Comparison of ENCODE assay signal across 8 mouse cellular contexts in the genomic region with DNA sequence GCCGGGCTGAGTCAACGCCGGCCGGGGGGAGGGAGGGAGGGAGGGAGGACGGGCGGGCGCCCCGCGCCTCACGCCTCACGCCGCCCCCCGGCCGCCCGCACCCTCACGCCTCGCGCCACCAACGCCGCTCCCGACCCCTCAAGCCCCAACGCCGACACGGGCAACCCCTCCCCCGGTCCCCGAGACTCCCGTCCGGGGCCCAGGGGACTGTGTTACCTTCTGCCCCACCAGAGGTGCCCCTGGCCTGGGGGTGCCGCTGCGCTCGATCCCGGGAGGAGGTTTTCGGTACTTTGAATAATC. TPM values are rescaled to one million over a fixed set of nuclear protein-coding genes. Genes with fewer than 3 reads are reported as not detected.
DNase-seq lines count a peak whose midpoint lies in the region; ATAC-seq and TF ChIP-seq lines count a peak whose summit lies in the region.

No protein-coding gene starts in this region.

- DNase-seq in forebrain, postnatal 0 days, result no peak
- DNase-seq in liver, postnatal 0 days, result no peak
- DNase-seq in adrenal gland, adult 8-10 months, result no peak
- no peak for DNase-seq in ovary, postnatal 14 days (ENCODE audit: low spot score)
- no peak for DNase-seq in urinary bladder, postnatal 4 days (ENCODE audit: low spot score in 2 of 2)

- H3K9me3 ChIP-seq in erythroblast, embryonic 14.5 days (ENCODE audit: control insufficient read depth, low read length), result no peaks in the 10 kb centered on the region
- no peaks in the 10 kb centered on the region for H3K9me3 ChIP-seq in forebrain, postnatal 0 days (ENCODE audit: low read length)
- no peaks in the 10 kb centered on the region for H3K9me3 ChIP-seq in liver, postnatal 0 days (ENCODE audit: low read length)

- peaks cover 45% of the 10 kb centered on the region for H3K79me3 ChIP-seq in C2C12 (ENCODE audit: low read depth)

- no peak for TF ChIP-seq CTCF in C2C12 (IDR thresholded peaks at IDR 0.05; ENCODE audit: control insufficient read depth, insufficient read depth, insufficient read length)
- TF ChIP-seq CTCF in forebrain, postnatal 0 days (IDR thresholded peaks at IDR 0.05; ENCODE audit: low read depth), result no peak
- TF ChIP-seq CTCF in liver, postnatal 0 days (IDR thresholded peaks at IDR 0.05; ENCODE audit: low read depth), result no peak

- peaks cover 35% of the 10 kb centered on the region for H3K27me3 ChIP-seq in erythroblast, embryonic 14.5 days (ENCODE audit: control insufficient read depth)
- H3K27me3 ChIP-seq in C2C12 (ENCODE audit: control insufficient read depth, insufficient read depth, insufficient read length), result peaks cover 6% of the 10 kb centered on the region
- H3K27me3 ChIP-seq in forebrain, postnatal 0 days (ENCODE audit: insufficient read depth, low read length), result peaks cover 27% of the 10 kb centered on the region
- peaks cover 8% of the 10 kb centered on the region; the same call in 1 of the 2 replicates for H3K27me3 ChIP-seq in liver, postnatal 0 days (ENCODE audit: insufficient read depth, low read length)

- peaks cover 26% of the 10 kb centered on the region for H3K36me3 ChIP-seq in erythroblast, embryonic 14.5 days (ENCODE audit: control insufficient read depth)
- H3K36me3 ChIP-seq in C2C12 (ENCODE audit: control insufficient read depth, insufficient read depth), result peaks cover 9% of the 10 kb centered on the region
- no peaks in the 10 kb centered on the region for H3K36me3 ChIP-seq in forebrain, postnatal 0 days (ENCODE audit: insufficient read depth)
- peaks cover 5% of the 10 kb centered on the region for H3K36me3 ChIP-seq in liver, postnatal 0 days (replicated peaks; ENCODE audit: insufficient read depth, low read length)

- TF ChIP-seq EP300 in liver, postnatal 0 days (IDR thresholded peaks at IDR 0.05; ENCODE audit: low read depth), result no peak

- peak overlapping the region; percentile 94 for H3K9ac ChIP-seq in forebrain, postnatal 0 days
- H3K9ac ChIP-seq in liver, postnatal 0 days (replicated peaks), result peak overlapping the region; percentile 98

- ATAC-seq in erythroblast, adult 5-6 weeks (replicated peaks; ENCODE audit: low FRiP score, poor library complexity, severe bottlenecking), result no peak
- peak; percentile 18; the same call in 1 of the 2 replicates for ATAC-seq in forebrain, postnatal 0 days
- ATAC-seq in liver, postnatal 0 days, result peak; percentile 11

- peak overlapping the region; percentile 100 for H3ac ChIP-seq in C2C12 (ENCODE audit: control insufficient read depth, insufficient read length, low read depth)

- peak overlapping the region; percentile 94 for H3K27ac ChIP-seq in forebrain, postnatal 0 days (ENCODE audit: low read depth, low read length)
- peak overlapping the region; percentile 99 for H3K27ac ChIP-seq in liver, postnatal 0 days (ENCODE audit: low read depth)

- peak overlapping the region; percentile 98 for H3K4me3 ChIP-seq in erythroblast, embryonic 14.5 days (replicated peaks)
- H3K4me3 ChIP-seq in C2C12 (ENCODE audit: insufficient read depth, poor library complexity, severe bottlenecking), result peak overlapping the region; percentile 86
- peak overlapping the region; percentile 96 for H3K4me3 ChIP-seq in forebrain, postnatal 0 days (ENCODE audit: low read depth, low read length)
- peak overlapping the region; percentile 89 for H3K4me3 ChIP-seq in liver, postnatal 0 days (ENCODE audit: low read depth, low read length)

- peaks cover 53% of the 10 kb centered on the region for H3K79me2 ChIP-seq in C2C12 (ENCODE audit: control insufficient read depth, insufficient read depth)

- peaks cover 45% of the 10 kb centered on the region for H3K4me1 ChIP-seq in erythroblast, embryonic 14.5 days (ENCODE audit: control insufficient read depth)
- H3K4me1 ChIP-seq in forebrain, postnatal 0 days (ENCODE audit: insufficient read depth), result peaks cover 20% of the 10 kb centered on the region
- H3K4me1 ChIP-seq in liver, postnatal 0 days (ENCODE audit: insufficient read depth), result peaks cover 14% of the 10 kb centered on the region

- H3K4me2 ChIP-seq in forebrain, postnatal 0 days (ENCODE audit: low read depth), result peak overlapping the region; percentile 96
- H3K4me2 ChIP-seq in liver, postnatal 0 days (ENCODE audit: low read depth, low read length), result peak overlapping the region; percentile 80

- WGBS in forebrain, postnatal 0 days, result under 1% methylated on average over 17 of the region's 33 CpGs
- 2% methylated on average over 12 of the region's 33 CpGs for WGBS in liver, postnatal 0 days (ENCODE audit: insufficient replicate concordance)

TF ChIP-seq in C2C12, 6 proteins besides CTCF, POLR2A, EP300 and RAD21:
- TF ChIP-seq MYOG (IDR thresholded peaks at IDR 0.05; ENCODE audit: control insufficient read depth, extremely low read depth, insufficient read length) (no peak), USF1 (IDR thresholded peaks at IDR 0.05; ENCODE audit: low read depth) (no peak), FOSL1 (IDR thresholded peaks at IDR 0.05; ENCODE audit: insufficient read depth, low read length, poor library complexity, severe bottlenecking) (no peak), MAX (IDR thresholded peaks at IDR 0.05) (no peak), MYOD1 (IDR thresholded peaks at IDR 0.05; ENCODE audit: control insufficient read depth, insufficient read length, low read depth) (no peak), CEBPB (IDR thresholded peaks at IDR 0.05; ENCODE audit: low read depth) (no peak)

RNA-seq across cellular contexts. Expression of gene Gpbp1, which starts 0.5 kb away (rescaled TPM):
- 0.45 and 0.73 TPM in 2 replicates for polyA plus RNA-seq in erythroblast, embryonic 14.5 days (2012)
- total RNA-seq in erythroblast, adult 5-6 weeks (2015; ENCODE audit: low replicate concordance), result 113 and 124 TPM in 2 replicates
- 177 and 272 TPM in 2 replicates for total RNA-seq in erythroblast, adult 5-6 weeks (2017; ENCODE audit: low replicate concordance)
- polyA plus RNA-seq in C2C12 (2012; fragmentation: generic; extraction: Trizol), result 12.9 TPM
- total RNA-seq in forebrain, postnatal 0 days (2014; rRNA removed), result 90.6 and 94.8 TPM in 2 replicates
- polyA plus RNA-seq in forebrain, postnatal 0 days (2015; fragmentation: Nextera tagmentation; extraction: Ambion mirVana), result 82.0 and 85.6 TPM in 2 replicates
- 24.8 and 25.2 TPM in 2 replicates for polyA plus RNA-seq in liver, postnatal 0 days (2015; fragmentation: Nextera tagmentation; extraction: Ambion mirVana)
- 10 to 100 TPM; 68.5 to 95.7 (median 88.4) TPM for total RNA-seq in adrenal gland, adult 8-10 months (2022)
